Mouse (Mus musculus) thymus, postnatal 25 days (tissue): Measurements from ENCODE around the gene Tex19.1.

Experiments used
- DNase-seq: peaks from one replicate; pipeline ENCODE4 v3.0.0; 2022

Gene Tex19.1

DNA sequence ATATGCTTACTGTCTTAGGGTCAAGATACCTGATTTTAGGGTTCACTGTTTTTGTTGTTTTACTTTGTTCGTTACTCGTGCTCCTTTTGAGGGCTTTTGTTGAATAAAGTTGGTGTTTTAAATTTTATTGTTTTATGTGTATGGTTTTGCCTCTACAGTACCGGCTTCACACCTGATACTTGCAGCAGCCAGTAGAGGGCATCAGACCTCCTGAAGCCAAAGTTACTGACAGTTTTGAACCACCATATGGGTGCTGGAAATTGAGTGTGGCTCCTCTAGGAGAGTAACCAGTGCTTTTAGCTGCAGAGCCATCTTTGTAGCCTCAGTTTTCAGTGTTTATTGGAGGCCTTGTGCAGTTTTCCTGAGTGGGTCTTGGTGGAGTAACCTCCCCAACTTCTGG, 2.2 kb downstream of the Tex19.1 start:
- peak; percentile 12 for DNase-seq

DNA sequence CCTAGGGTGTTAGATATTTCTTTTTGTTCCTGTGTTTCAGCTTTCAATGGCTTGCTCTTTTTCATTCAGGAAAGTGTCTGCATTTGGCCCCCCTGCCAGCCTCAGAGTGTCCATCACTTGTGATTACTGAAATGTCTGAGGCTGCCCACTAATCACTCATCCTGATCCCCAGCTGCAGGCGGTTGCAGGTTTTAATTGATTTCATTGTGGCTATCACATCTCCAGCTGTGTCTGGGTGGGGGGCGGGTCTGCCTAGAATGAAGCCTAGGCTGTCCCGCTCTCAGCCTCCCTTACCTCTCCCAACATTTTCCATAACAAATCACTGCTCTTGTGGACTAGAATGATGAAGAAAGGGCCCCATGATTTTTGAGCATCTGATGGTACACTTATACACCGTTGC, 8.3 kb downstream of the Tex19.1 start:
- DNase-seq: no peak

DNA sequence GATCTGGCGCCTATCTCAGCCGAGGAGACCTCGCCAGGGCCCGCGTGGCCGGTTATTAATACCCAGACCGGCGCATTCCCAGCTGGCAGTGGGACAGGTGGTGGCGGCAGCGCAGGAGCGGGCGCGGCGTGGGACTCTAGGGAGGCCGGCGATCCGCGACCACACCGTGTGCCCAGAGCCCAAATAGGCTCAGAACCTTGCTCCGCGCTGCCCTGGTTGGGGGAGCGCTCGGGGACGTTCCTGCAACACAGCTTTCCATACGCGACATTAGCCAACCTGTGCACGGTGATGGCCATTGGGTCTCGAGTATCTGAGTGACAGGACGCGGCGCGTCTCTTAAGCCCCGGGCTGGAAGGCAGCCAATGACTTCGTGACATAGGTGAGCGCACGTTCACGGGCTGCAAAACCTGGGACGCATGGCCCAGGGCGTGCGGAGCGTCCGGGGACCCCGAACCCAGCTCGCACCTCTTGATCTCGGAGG, 10.5 kb downstream of the Tex19.1 start:
- no peak for DNase-seq

DNA sequence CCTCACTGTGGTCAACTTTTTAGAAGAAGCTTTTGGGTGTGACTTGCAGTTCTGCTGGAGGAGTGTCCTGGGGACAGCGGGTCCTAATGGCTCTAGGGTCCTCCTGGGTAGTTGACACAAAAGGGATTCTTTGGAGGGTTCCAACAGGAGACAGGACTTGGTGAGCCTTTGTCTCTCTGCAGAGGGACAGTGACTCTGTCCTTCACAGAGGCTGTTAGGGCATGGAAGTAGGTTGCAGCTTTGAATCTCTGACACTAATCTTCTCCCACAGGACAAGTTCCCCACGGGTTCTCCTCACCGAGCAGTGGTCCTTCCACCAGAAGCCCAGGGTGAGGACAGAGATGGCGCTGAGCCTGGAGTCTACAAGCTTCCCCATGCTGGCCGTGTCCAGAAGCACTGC, 14.0 kb downstream of the Tex19.1 start, which contains the start of gene Uts2r:
Gene Uts2r, plus strand, starts transcription at position 301 of the 400 bp plus-strand sequence.
- no peak for DNase-seq

DNA sequence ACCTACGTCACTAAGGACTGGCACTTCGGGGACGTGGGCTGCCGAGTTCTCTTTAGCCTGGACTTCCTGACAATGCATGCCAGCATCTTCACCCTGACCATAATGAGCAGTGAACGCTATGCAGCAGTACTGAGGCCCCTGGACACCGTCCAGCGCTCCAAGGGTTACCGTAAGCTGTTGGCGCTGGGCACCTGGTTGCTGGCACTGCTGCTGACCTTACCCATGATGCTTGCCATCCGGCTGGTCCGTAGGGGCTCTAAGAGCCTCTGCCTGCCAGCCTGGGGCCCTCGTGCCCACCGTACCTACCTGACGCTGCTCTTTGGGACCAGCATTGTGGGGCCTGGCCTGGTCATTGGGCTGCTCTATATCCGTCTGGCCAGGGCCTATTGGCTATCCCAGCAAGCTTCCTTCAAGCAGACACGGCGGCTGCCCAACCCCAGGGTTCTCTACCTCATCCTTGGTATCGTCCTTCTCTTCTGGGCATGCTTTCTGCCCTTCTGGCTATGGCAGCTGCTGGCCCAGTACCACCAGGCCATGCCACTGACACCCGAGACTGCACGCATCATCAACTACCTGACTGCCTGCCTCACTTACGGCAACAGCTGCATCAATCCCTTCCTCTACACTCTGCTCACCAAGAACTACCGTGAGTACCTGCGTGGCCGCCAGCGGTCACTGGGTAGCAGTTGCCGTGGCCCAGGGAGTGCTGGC, 14.8 kb downstream of the Tex19.1 start:
- no peak for DNase-seq

DNA sequence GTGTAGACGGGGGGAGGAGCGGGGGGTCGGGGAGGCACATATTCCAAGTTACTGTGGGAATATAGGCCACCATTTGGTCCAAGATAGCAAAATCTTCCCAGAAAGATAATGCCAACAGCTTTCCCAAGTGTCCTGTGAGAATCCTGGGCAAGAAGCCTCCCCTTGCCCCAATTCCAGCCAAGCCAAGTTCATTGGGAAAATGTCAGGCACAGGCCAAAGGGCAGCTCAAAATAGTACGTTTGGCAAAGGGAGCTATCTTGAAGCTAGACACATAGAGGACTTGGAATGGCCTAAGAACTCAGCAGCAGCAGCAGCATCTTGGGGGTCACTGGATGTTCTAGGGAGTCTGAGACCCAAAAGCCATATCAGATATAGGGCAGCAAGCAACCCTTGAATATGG, 17.8 kb downstream of the Tex19.1 start:
- DNase-seq: no peak

DNA sequence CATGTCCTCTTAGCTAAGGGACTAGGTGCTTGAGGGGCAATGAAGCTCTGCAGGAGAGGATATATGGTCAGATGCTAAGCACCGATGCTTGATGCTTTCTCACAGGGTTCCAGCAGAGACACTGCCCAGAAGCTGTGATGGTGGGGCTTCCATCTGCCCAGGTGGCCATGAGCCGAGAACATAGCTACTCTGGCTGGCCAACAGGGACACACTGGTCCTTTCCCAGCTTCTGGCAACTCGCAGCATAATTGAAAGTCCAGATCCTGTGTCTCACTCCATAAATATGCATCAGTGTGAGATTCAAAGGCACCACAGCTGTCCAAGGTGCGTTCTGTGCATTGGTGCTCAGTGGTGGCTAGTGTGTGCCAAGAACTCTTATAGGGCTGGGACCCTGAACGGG, 27.3 kb downstream of the Tex19.1 start:
- DNase-seq: no peak

DNA sequence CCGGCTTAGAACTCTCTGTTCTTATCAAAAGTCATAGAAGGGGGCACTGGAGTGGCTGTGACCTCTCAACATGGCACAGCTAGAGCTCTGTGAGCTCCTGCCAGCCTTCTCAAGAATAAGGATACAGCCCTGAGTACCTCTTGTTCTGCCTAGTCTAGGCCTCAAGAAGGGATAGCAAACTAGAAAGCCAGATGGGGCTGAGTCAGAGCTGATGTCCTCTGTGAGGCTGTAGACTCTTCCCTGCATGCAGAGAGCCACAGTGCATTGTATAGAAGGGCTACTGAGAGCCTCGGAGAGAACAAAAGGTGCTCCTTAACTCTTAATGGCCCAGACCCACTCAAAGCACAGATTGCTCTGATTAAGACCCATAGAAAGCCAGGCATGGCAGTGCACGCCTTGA, 28.3 kb downstream of the Tex19.1 start:
- DNase-seq: no peak

DNA sequence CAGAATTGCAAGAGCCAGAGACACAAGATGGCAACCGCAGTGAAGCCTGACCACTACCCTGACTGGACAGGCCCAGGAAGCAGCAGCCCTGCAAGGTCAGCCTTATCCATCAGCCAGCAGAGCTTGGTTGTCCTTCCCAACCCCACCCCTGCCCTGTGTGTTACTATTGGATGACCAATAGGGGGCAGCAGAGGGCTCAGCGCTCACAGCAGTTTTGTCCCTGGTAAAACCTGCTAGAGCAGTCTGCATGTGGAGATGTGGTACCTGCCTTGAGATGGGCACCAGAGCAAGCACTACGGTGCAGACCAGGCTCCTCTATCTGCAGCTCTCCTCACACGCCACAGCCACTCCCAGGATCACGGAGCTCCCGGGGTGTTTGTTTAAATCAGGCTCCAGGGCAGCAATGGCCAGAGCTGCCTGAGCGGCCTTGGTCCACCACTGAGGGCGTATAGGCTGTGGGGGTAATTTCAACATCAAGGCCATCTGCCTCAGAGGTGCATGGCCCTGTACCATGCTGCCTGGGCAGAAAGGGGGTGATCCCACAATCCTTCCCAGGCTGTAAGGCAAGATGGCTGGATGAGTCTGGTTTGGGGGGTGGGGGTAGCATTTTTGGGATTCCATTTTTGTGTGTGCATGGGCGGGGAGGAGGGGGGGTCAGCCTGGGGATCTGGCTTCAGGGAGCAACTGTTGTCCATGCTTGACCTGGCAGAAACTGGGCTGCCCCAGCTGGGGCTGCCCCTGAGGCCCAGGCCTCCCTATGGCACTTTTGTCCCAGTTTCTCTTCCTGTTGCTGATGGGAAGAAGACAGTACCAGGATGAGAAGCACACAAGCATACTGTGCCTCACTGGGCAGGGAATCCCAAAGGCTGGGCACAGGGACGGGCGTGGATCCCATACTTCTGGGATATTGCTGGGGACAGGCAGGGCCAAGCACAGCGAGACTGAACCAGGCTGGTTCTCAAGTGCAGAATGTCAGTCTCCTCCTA, 30.6 kb downstream of the Tex19.1 start:
- peak; percentile 48 for DNase-seq

DNA sequence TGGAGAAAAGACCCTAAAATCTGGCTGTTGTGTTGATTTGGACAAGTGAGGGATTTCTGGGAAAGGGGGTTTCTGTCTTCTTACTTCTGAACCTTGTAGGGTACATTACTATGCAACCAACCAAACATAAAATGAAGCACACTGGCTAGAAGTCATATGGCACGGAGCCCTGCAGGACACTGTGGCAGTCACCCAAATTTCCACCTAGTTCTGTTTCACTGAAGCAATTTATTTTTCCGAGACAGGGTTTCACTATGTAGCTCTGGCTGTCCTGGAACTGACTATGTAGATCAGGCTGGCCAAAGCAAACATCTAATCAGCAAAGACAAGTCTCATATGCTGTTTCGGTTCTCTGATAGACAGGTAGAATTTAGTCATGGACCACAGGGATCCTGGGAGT, 43.7 kb downstream of the Tex19.1 start:
- no peak for DNase-seq

DNA sequence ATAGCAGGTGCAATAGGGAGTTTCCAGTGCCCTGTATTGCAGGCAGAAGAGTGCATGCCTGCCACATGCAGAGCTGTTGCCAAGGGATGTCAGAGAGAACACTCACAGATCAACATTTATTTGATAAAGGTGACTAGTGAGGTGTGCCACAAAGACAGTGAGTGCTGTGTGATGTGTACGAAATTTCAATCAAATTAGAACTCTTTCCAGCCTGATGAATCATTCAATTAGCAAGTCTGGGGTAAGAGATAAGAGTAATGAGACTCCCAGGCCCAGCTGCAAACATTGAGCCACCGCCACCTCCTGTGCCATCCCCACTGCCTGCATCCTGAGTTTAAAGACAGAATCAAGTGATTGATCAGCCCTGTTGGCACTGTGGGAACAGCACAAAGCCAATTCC, 46.8 kb downstream of the Tex19.1 start:
- no peak for DNase-seq

DNA sequence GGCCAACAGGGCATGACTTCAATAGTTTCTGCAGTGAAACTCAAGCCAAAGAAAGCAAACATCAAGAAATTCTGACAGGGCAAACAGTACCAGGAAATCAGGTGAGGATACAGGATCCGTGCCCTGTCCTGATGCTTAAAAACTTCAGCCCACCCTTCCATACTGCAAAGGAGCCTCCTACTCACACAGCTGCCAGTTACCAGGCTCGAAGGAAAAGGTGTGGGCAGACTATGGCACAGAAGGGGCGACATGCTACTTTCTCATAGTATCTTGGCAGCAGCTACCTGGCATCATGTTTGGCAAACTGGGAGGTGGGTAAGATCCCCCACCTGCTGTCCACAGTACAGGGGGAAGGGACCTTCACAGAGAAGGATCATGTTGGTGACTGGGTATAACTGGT, 47.5 kb downstream of the Tex19.1 start:
- no peak for DNase-seq
